Mouse (Mus musculus): ENCODE data around the gene Eea1. TPM values are rescaled to one million over a fixed set of nuclear protein-coding genes. Genes with fewer than 3 reads are reported as not detected.

Eea1 gene
- polyA plus RNA-seq, 1 experiment from 2014 or later: 23.8 TPM

Other genes starting within 250 kb of the Eea1 start
- gene Gm33543, start 97.7 kb upstream of the Eea1 start, polyA plus RNA-seq (2016; fragmentation: Nextera tagmentation; extraction: Ambion mirVana): not detected in 2 replicates
- not detected in 2 replicates for gene Gm5426, start 196.0 kb downstream of the Eea1 start, polyA plus RNA-seq (2016; fragmentation: Nextera tagmentation; extraction: Ambion mirVana)

All from heart, embryonic 12.5 days (tissue).